Mouse (Mus musculus) liver, postnatal 0 days (tissue): Measurements from ENCODE around the gene Nr1d1. TPM values are rescaled to one million over a fixed set of nuclear protein-coding genes. Genes with fewer than 3 reads are reported as not detected.

ENCODE experiments used
- ATAC-seq: fragments of 200-750 bp; cut with Nextera tagmentation; 2 replicates; pipeline ENCODE4 v1.8.0; 2017; ENCODE audit warnings: mild to moderate bottlenecking, moderate library complexity
- DNase-seq: peaks from one replicate; pipeline ENCODE4 v3.0.0-alpha.2; 2016
- H3K27ac ChIP-seq: fragments of 300-500 bp; sonication (generic); 2 replicates; pipeline ENCODE4 v1.5.1; 2014; ENCODE audit warnings: antibody characterized with exemption, moderate library complexity, mild to moderate bottlenecking, low read depth
- H3K27me3 ChIP-seq: fragments of 300-500 bp; sonication (generic); 2 replicates; pipeline ENCODE4 v1.6.1; 2014; ENCODE audit warnings: low read length, control low read depth, mixed read lengths; ENCODE audit not compliant: insufficient read depth
- H3K36me3 ChIP-seq: fragments of 300-500 bp; sonication (generic); replicated peaks from 2 replicates; pipeline ENCODE4 v1.6.1; 2014; ENCODE audit warnings: mild to moderate bottlenecking, control low read depth, low read length, moderate library complexity, mixed read lengths; ENCODE audit not compliant: insufficient read depth
- H3K4me1 ChIP-seq: fragments of 300-500 bp; sonication (generic); 2 replicates; pipeline ENCODE4 v1.6.1; 2014; ENCODE audit warnings: antibody characterized with exemption, mild to moderate bottlenecking, control low read depth; ENCODE audit not compliant: insufficient read depth
- H3K4me2 ChIP-seq: fragments of 300-500 bp; sonication (generic); 2 replicates; pipeline ENCODE4 v1.6.1; 2014; ENCODE audit warnings: low read depth, mild to moderate bottlenecking, low read length, moderate library complexity, mixed read lengths
- H3K4me3 ChIP-seq: fragments of 300-500 bp; sonication (generic); 2 replicates; pipeline ENCODE4 v1.5.1; 2014; ENCODE audit warnings: low read depth, low read length
- H3K9ac ChIP-seq: fragments of 300-500 bp; sonication (generic); replicated peaks from 2 replicates; pipeline ENCODE4 v1.6.1; 2014; ENCODE audit warnings: mild to moderate bottlenecking, moderate library complexity
- H3K9me3 ChIP-seq: fragments of 300-500 bp; sonication (generic); 2 replicates; pipeline ENCODE4 v1.6.1; 2016; ENCODE audit warnings: mild to moderate bottlenecking, control low read depth, low read length, mixed read lengths
- CTCF ChIP-seq: sonication (generic); IDR thresholded peaks from 2 replicates; pipeline ENCODE4 v1.5.1; 2016; ENCODE audit warnings: antibody characterized with exemption, low read depth
- EP300 ChIP-seq: IDR thresholded peaks from 2 replicates; pipeline ENCODE4 v1.6.1; 2016; ENCODE audit warnings: antibody characterized with exemption, low read depth, mild to moderate bottlenecking
- WGBS: fragments of 180-500 bp; shearing (Covaris S2); extraction: QIAGEN DNeasy Blood & Tissue Kit; methylation state at CpG from one replicate; pipeline ENCODE4 v1.1.7; 2014; ENCODE audit not compliant: insufficient replicate concordance; 5-methylcytosine and 5-hydroxymethylcytosine counted together
- polyA plus RNA-seq: library from polyadenylated mRNA; unstranded; fragments of >200 nt; fragmentation: Nextera tagmentation; extraction: Ambion mirVana; gene quantifications from 2 replicates; pipeline ENCODE4 v1.2.1, GENCODE M21; 2015

Gene Nr1d1
- polyA plus RNA-seq, 1 experiment from 2014 or later, result 4.2 TPM

GRCm38 (mm10) chr11:98764091-98764490 is 11.0 kb downstream of the Nr1d1 start:
- no peak overlapping the region for H3K9ac ChIP-seq
- peaks cover 18% of the 10 kb centered on the region for H3K36me3 ChIP-seq
- no peak for ATAC-seq
- no peak for TF ChIP-seq EP300
- TF ChIP-seq CTCF, result no peak
- no peak overlapping the region for H3K4me3 ChIP-seq
- H3K9me3 ChIP-seq, result no peaks in the 10 kb centered on the region
- no peak overlapping the region for H3K4me2 ChIP-seq
- no peak overlapping the region for H3K27ac ChIP-seq
- peaks cover 32% of the 10 kb centered on the region for H3K4me1 ChIP-seq
- WGBS, result 82% methylated on average over 18 of the region's 18 CpGs
- DNase-seq, result no peak
- no peaks in the 10 kb centered on the region for H3K27me3 ChIP-seq

- peaks cover 15% of the 10 kb centered on the region for H3K36me3 ChIP-seq
- DNase-seq (no peak), ATAC-seq (no peak)
- H3K4me2 ChIP-seq, result no peak overlapping the region
- H3K4me1 ChIP-seq, result peaks cover 26% of the 10 kb centered on the region
- TF ChIP-seq CTCF, result no peak
- TF ChIP-seq EP300, result no peak
- 85% methylated on average over 8 of the region's 8 CpGs for WGBS
- no peak overlapping the region for H3K4me3 ChIP-seq
- no peak overlapping the region for H3K9ac ChIP-seq
- H3K9me3 ChIP-seq, result no peaks in the 10 kb centered on the region
- no peaks in the 10 kb centered on the region for H3K27me3 ChIP-seq
- no peak overlapping the region for H3K27ac ChIP-seq
Measured at GRCm38 (mm10) chr11:98763502-98763861, 11.7 kb downstream of the Nr1d1 start.

GRCm38 (mm10) chr11:98762756-98763501 is 12.2 kb downstream of the Nr1d1 start:
- WGBS, result 65% methylated on average over 17 of the region's 17 CpGs
- peak; percentile 41 for DNase-seq
- TF ChIP-seq EP300 (no peak), CTCF (peak; percentile 60)
- Histone ChIP-seq H3K4me1 (peaks cover 20% of the 10 kb centered on the region), H3K9me3 (no peaks in the 10 kb centered on the region), H3K36me3 (peaks cover 15% of the 10 kb centered on the region), H3K27ac (no peak overlapping the region), H3K4me2 (no peak overlapping the region), H3K4me3 (no peak overlapping the region), H3K9ac (no peak overlapping the region), H3K27me3 (no peaks in the 10 kb centered on the region)
- peak; percentile 26 for ATAC-seq

GRCm38 (mm10) chr11:98761939-98762338 is 13.2 kb downstream of the Nr1d1 start:
- H3K4me1 ChIP-seq, result peaks cover 13% of the 10 kb centered on the region
- no peak overlapping the region for H3K9ac ChIP-seq
- H3K36me3 ChIP-seq, result peaks cover 17% of the 10 kb centered on the region
- ATAC-seq (no peak), DNase-seq (no peak)
- H3K9me3 ChIP-seq, result no peaks in the 10 kb centered on the region
- 92% methylated on average over 4 of the region's 4 CpGs for WGBS
- H3K27me3 ChIP-seq, result no peaks in the 10 kb centered on the region
- no peak overlapping the region for H3K4me3 ChIP-seq
- no peak overlapping the region for H3K4me2 ChIP-seq
- TF ChIP-seq CTCF (no peak), EP300 (no peak)
- H3K27ac ChIP-seq, result no peak overlapping the region

GRCm38 (mm10) chr11:98756711-98757110 is 18.4 kb downstream of the Nr1d1 start:
- Histone ChIP-seq H3K27ac (no peak overlapping the region), H3K9me3 (no peaks in the 10 kb centered on the region), H3K36me3 (0 out of 2 replicates have a peak, but pooled peaks cover 7% of the 10 kb centered on the region), H3K9ac (no peak overlapping the region), H3K4me3 (no peak overlapping the region), H3K4me2 (no peak overlapping the region), H3K4me1 (peaks cover 46% of the 10 kb centered on the region), H3K27me3 (no peaks in the 10 kb centered on the region)
- no peak for TF ChIP-seq EP300
- no peak for TF ChIP-seq CTCF
- DNase-seq (no peak), ATAC-seq (no peak)
- WGBS, result 80% methylated on average over 12 of the region's 12 CpGs

- Histone ChIP-seq H3K27me3 (no peaks in the 10 kb centered on the region), H3K27ac (no peak overlapping the region), H3K4me1 (peaks cover 54% of the 10 kb centered on the region), H3K9me3 (no peaks in the 10 kb centered on the region), H3K4me3 (no peak overlapping the region), H3K4me2 (peak overlapping the region; percentile 8; the same call in 1 of the 2 replicates), H3K9ac (no peak overlapping the region), H3K36me3 (0 out of 2 replicates have a peak, but pooled peaks cover 6% of the 10 kb centered on the region)
- TF ChIP-seq EP300 (0 out of 2 replicates have a peak, but pooled peaks have one; percentile 15), CTCF (no peak)
- ATAC-seq (no peak), DNase-seq (peak; percentile 49)
- 78% methylated on average over 6 of the region's 6 CpGs for WGBS
Measured at GRCm38 (mm10) chr11:98755726-98756380, 19.3 kb downstream of the Nr1d1 start.
